Mouse (Mus musculus) forebrain, embryonic 12.5 days (tissue): ENCODE results near the gene Olfr1251. TPM values are rescaled to one million over a fixed set of nuclear protein-coding genes. Genes with fewer than 3 reads are reported as not detected.
"Not testable (repeated sequence)": the region's sequence is repeated elsewhere in the genome, so short reads cannot be mapped to it uniquely, and the experiment has no call there.

Source experiments
- ATAC-seq: fragments of 200-750 bp; cut with Nextera tagmentation; 2 replicates; pipeline ENCODE4 v1.8.0; 2017; ENCODE audit warnings: moderate TSS enrichment; ENCODE audit not compliant: low FRiP score
- H3K27ac ChIP-seq: fragments of 300-500 bp; sonication (generic); 2 replicates; pipeline ENCODE4 v1.5.1; 2016; ENCODE audit warnings: mild to moderate bottlenecking
- H3K27me3 ChIP-seq: fragments of 300-500 bp; sonication (generic); 2 replicates; pipeline ENCODE4 v1.6.1; 2016; ENCODE audit warnings: mild to moderate bottlenecking
- H3K36me3 ChIP-seq: fragments of 300-500 bp; sonication (generic); replicated peaks from 2 replicates; pipeline ENCODE4 v1.6.1; 2016; ENCODE audit warnings: mild to moderate bottlenecking
- H3K4me1 ChIP-seq: fragments of 300-500 bp; sonication (generic); 2 replicates; pipeline ENCODE4 v1.6.1; 2016
- H3K4me2 ChIP-seq: fragments of 300-500 bp; sonication (generic); 2 replicates; pipeline ENCODE4 v1.6.1; 2016; ENCODE audit warnings: mild to moderate bottlenecking, moderate library complexity
- H3K4me3 ChIP-seq: fragments of 300-500 bp; sonication (generic); replicated peaks from 2 replicates; pipeline ENCODE4 v1.5.1; 2016; ENCODE audit warnings: mild to moderate bottlenecking
- H3K9ac ChIP-seq: fragments of 300-500 bp; sonication (generic); 2 replicates; pipeline ENCODE4 v1.6.1; 2016; ENCODE audit warnings: mild to moderate bottlenecking
- H3K9me3 ChIP-seq: fragments of 300-500 bp; sonication (generic); 2 replicates; pipeline ENCODE4 v1.6.1; 2016
- WGBS: fragments of 180-500 bp; shearing (Covaris S2); methylation state at CpG from one replicate; pipeline ENCODE4 v1.1.7; 2016; 5-methylcytosine and 5-hydroxymethylcytosine counted together
- polyA plus RNA-seq: library from polyadenylated mRNA; unstranded; fragments of >200 nt; fragmentation: Nextera tagmentation; extraction: Ambion mirVana; gene quantifications from 2 replicates; pipeline ENCODE4 v1.2.1, GENCODE M21; 2016

The Olfr1251 gene
- not detected in 2 replicates for polyA plus RNA-seq

DNA sequence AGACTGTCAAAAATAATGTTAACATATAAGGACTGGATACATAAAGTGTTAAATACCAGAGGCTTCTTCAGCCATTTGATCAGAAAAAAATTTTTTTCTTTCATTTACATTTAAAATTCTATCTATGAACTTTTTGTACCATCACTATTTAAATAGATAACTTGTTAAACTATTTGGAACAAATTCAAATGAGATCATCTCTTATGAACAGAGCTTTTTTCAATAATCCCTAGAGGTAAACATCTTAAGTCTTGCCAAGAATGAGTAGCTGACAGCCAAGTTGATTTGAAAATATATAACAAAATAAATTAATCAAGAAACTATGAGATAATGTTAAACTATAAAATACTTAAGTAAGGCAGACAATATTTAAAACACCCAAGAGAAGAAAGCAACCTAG is at the start of gene Olfr1251:
TSS of gene Olfr1251 (minus strand) at position 101 of the 400 bp plus-strand sequence.
- ATAC-seq, result no peak
- Histone ChIP-seq H3K27me3 (no peaks in the 10 kb centered on the region), H3K4me1 (no peaks in the 10 kb centered on the region), H3K9ac (no peak within 1 kb of the TSS), H3K27ac (no peak within 1 kb of the TSS), H3K36me3 (no peaks in the 10 kb centered on the region), H3K4me3 (no peak within 1 kb of the TSS), H3K4me2 (no peak within 1 kb of the TSS), H3K9me3 (no peaks in the 10 kb centered on the region)

- H3K9me3 ChIP-seq, result no peaks in the 10 kb centered on the region
- ATAC-seq, result no peak
- H3K27me3 ChIP-seq, result no peaks in the 10 kb centered on the region
- no peak overlapping the region for H3K9ac ChIP-seq
- H3K4me2 ChIP-seq, result no peak overlapping the region
- no peak overlapping the region for H3K4me3 ChIP-seq
- WGBS, result 81% methylated on average over 6 of the region's 6 CpGs
- H3K27ac ChIP-seq, result no peak overlapping the region
- H3K4me1 ChIP-seq, result no peaks in the 10 kb centered on the region
- no peaks in the 10 kb centered on the region for H3K36me3 ChIP-seq
These were observed 20.2 kb upstream of the Olfr1251 start for GRCm38 (mm10) chr2:89691980-89692379.

GRCm38 (mm10) chr2:89661367-89661766 is 10.4 kb downstream of the Olfr1251 start, which contains the start of gene Olfr1250:
Olfr1250 (minus strand) TSS chr2:89661467.
- H3K36me3 ChIP-seq, result no peaks in the 10 kb centered on the region
- no peak within 1 kb of the TSS for H3K4me3 ChIP-seq
- H3K4me2 ChIP-seq, result no peak within 1 kb of the TSS
- H3K4me1 ChIP-seq, result no peaks in the 10 kb centered on the region
- ATAC-seq, result no peak
- no peak within 1 kb of the TSS for H3K27ac ChIP-seq
- no peak within 1 kb of the TSS for H3K9ac ChIP-seq
- H3K9me3 ChIP-seq, result no peaks in the 10 kb centered on the region
- H3K27me3 ChIP-seq, result no peaks in the 10 kb centered on the region

DNA sequence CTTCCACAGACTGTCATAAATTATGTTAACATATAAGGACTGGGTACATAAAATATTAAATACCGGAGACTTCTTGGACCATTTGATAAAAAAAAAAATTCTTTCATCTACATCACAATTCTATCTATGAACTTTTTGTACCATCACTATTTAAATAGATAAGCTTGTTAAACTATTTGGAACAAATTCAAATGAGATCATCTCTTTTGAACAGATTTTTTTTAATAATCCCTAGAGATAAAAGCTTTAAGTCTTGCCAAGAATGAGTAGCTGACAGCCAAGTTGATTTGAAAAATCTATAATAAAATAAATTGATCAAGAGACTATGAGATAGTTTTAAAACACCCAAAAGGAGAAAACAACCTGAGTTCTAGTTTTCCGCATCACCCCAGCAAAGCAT is 36.9 kb downstream of the Olfr1251 start, which contains the start of gene Olfr1249:
TSS of gene Olfr1249 (minus strand) at position 101 of the 400 bp plus-strand sequence.
- H3K9me3 ChIP-seq, result no peaks in the 10 kb centered on the region
- no peaks in the 10 kb centered on the region for H3K36me3 ChIP-seq
- no peak within 1 kb of the TSS for H3K4me2 ChIP-seq
- H3K27ac ChIP-seq, result no peak within 1 kb of the TSS
- no peak within 1 kb of the TSS for H3K9ac ChIP-seq
- WGBS, result 100% methylated on average over 2 of the region's 2 CpGs
- H3K4me3 ChIP-seq, result no peak within 1 kb of the TSS
- H3K27me3 ChIP-seq, result no peaks in the 10 kb centered on the region
- ATAC-seq, result no peak
- H3K4me1 ChIP-seq, result no peaks in the 10 kb centered on the region

- H3K27ac ChIP-seq, ATAC-seq, H3K4me3 ChIP-seq, H3K36me3 ChIP-seq, H3K9me3 ChIP-seq, H3K4me2 ChIP-seq, H3K4me1 ChIP-seq, H3K9ac ChIP-seq, H3K27me3 ChIP-seq: not testable (repeated sequence)
- 93% methylated on average over 1 of the region's 1 CpGs for WGBS
These were observed 53.6 kb downstream of the Olfr1251 start, which contains the start of gene Olfr1248 for GRCm38 (mm10) chr2:89618145-89618544. Olfr1248 (minus strand) TSS chr2:89618245.

Other genes with a start within 250 kb of the Olfr1251 start
- not detected in 2 replicates for gene Olfr1240, start 228.9 kb downstream of the Olfr1251 start, polyA plus RNA-seq
- not detected in 2 replicates for gene Olfr1241, start 184.8 kb downstream of the Olfr1251 start, polyA plus RNA-seq
- not detected in 2 replicates for gene Olfr1242, start 173.6 kb downstream of the Olfr1251 start, polyA plus RNA-seq
- not detected in 2 replicates for gene Olfr1243, start 140.4 kb downstream of the Olfr1251 start, polyA plus RNA-seq
- gene Olfr1245, start 93.5 kb downstream of the Olfr1251 start, polyA plus RNA-seq, result not detected in 2 replicates
- gene Olfr1246, start 78.8 kb downstream of the Olfr1251 start, polyA plus RNA-seq, result not detected in 2 replicates
- gene Olfr1247, start 57.8 kb downstream of the Olfr1251 start, polyA plus RNA-seq, result not detected in 2 replicates
- gene Olfr1248, start 53.7 kb downstream of the Olfr1251 start, polyA plus RNA-seq, result not detected in 2 replicates
- not detected in 2 replicates for gene Olfr1249, start 37.0 kb downstream of the Olfr1251 start, polyA plus RNA-seq
- not detected in 2 replicates for gene Olfr1250, start 10.5 kb downstream of the Olfr1251 start, polyA plus RNA-seq
- gene Olfr1252, start 53.1 kb upstream of the Olfr1251 start, polyA plus RNA-seq, result not detected in 2 replicates
- not detected in 2 replicates for gene Olfr1253, start 85.2 kb upstream of the Olfr1251 start, polyA plus RNA-seq
- gene Olfr1254, start 121.7 kb upstream of the Olfr1251 start, polyA plus RNA-seq, result not detected in 2 replicates
- not detected in 2 replicates for gene Olfr1255, start 140.1 kb upstream of the Olfr1251 start, polyA plus RNA-seq
- gene Olfr1256, start 169.6 kb upstream of the Olfr1251 start, polyA plus RNA-seq, result not detected in 2 replicates
- 0.10 TPM in 1 of 2 replicates, not detected in the other for gene Olfr48, start 176.3 kb upstream of the Olfr1251 start, polyA plus RNA-seq
- not detected in 2 replicates for gene Olfr1257, start 206.5 kb upstream of the Olfr1251 start, polyA plus RNA-seq